Mouse (Mus musculus): ENCODE data around the gene Nkd1. TPM values are rescaled to one million over a fixed set of nuclear protein-coding genes. Genes with fewer than 3 reads are reported as not detected.
A peak's percentile ranks its signal among the peaks of the same experiment; 100 is the strongest.

Gene Nkd1
- polyA plus RNA-seq, 1 experiment from 2014 or later = 42.0 TPM

DNA sequence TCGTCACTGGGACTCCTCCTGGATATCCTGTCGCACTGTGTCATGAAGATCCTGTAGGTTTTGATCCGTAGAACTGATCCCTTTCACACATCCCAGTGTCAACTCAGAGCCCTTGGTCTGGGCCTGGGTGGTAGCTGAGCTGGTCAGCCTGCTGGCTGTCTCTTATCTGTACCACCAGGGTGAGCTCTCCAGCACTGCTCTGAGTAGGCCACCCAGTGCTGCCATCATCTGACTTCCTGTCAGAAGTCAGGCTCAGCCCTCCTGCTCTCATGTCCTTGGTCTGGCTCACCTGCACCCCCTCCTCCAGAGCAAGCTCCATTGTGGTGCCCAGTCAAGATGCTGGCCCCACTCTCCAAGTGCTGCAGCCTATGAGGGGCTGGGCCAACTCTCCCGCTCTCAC, 18.8 kb downstream of the Nkd1 start:
- Histone ChIP-seq H3K9ac (no peak overlapping the region), H3K36me3 (no peaks in the 10 kb centered on the region), H3K27me3 (replicated peaks) (no peaks in the 10 kb centered on the region), H3K9me3 (no peaks in the 10 kb centered on the region), H3K4me1 (peaks cover 36% of the 10 kb centered on the region; the same call in 1 of the 2 replicates), H3K4me3 (replicated peaks) (no peak overlapping the region), H3K4me2 (no peak overlapping the region), H3K27ac (no peak overlapping the region)
- ATAC-seq (ENCODE audit: insufficient read depth, low FRiP score, low read depth) = no peak
- 81% methylated on average over 4 of the region's 4 CpGs for WGBS

- Histone ChIP-seq H3K9ac (no peak overlapping the region), H3K4me2 (no peak overlapping the region), H3K36me3 (no peaks in the 10 kb centered on the region), H3K4me1 (peaks cover 37% of the 10 kb centered on the region), H3K9me3 (no peaks in the 10 kb centered on the region), H3K27me3 (replicated peaks) (no peaks in the 10 kb centered on the region), H3K27ac (0 out of 2 replicates have a peak overlapping the region, but pooled peaks have one; percentile 32), H3K4me3 (replicated peaks) (no peak overlapping the region)
- 78% methylated on average over 9 of the region's 9 CpGs for WGBS
- no peak for ATAC-seq (ENCODE audit: insufficient read depth, low FRiP score, low read depth)
These were observed 21.6 kb downstream of the Nkd1 start for GRCm38 (mm10) chr8:88542596-88543213.

GRCm38 (mm10) chr8:88544677-88545076, 23.5 kb downstream of the Nkd1 start:
- 63% methylated on average over 4 of the region's 4 CpGs for WGBS
- no peak overlapping the region for H3K4me3 ChIP-seq (replicated peaks)
- H3K4me2 ChIP-seq = no peak overlapping the region
- peak overlapping the region; percentile 94; the same call in 1 of the 2 replicates for H3K27ac ChIP-seq
- peaks cover 28% of the 10 kb centered on the region for H3K4me1 ChIP-seq
- ATAC-seq (ENCODE audit: insufficient read depth, low FRiP score, low read depth) = no peak
- no peaks in the 10 kb centered on the region for H3K27me3 ChIP-seq (replicated peaks)
- no peak overlapping the region for H3K9ac ChIP-seq
- H3K36me3 ChIP-seq = peaks cover 10% of the 10 kb centered on the region; the same call in 1 of the 2 replicates
- H3K9me3 ChIP-seq = no peaks in the 10 kb centered on the region

DNA sequence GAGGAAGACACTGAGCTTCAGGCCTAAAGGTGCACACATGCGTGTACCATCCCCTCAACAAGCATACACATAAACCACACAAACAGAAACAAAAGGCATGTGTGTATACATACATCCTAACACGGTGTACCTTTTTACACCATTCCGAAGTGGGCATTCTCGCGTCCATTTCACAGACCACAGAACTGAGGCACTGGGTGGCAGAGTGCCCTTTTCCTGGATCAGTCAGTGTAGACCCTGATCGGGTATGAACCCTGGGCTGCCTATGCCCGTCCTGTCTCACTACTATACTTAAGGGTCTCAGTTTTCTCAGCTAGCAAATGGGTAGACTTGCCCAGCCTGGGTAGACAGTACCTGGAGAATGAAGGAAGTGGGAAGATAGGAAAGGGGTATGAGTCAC, 24.3 kb downstream of the Nkd1 start:
- H3K4me1 ChIP-seq = peaks cover 28% of the 10 kb centered on the region
- no peaks in the 10 kb centered on the region for H3K9me3 ChIP-seq
- peak overlapping the region; percentile 94 for H3K27ac ChIP-seq
- WGBS = 94% methylated on average over 7 of the region's 7 CpGs
- no peak overlapping the region for H3K9ac ChIP-seq
- no peaks in the 10 kb centered on the region for H3K27me3 ChIP-seq (replicated peaks)
- ATAC-seq (ENCODE audit: insufficient read depth, low FRiP score, low read depth) = no peak
- H3K36me3 ChIP-seq = peaks cover 10% of the 10 kb centered on the region; the same call in 1 of the 2 replicates
- no peak overlapping the region for H3K4me3 ChIP-seq (replicated peaks)
- no peak overlapping the region for H3K4me2 ChIP-seq

GRCm38 (mm10) chr8:88546032-88546732, 25.0 kb downstream of the Nkd1 start:
- 34% methylated on average over 18 of the region's 18 CpGs for WGBS
- no peak overlapping the region for H3K4me3 ChIP-seq (replicated peaks)
- 0 out of 2 replicates have a peak overlapping the region, but pooled peaks have one; percentile 21 for H3K4me2 ChIP-seq
- H3K27ac ChIP-seq = peak overlapping the region; percentile 94
- H3K36me3 ChIP-seq = peaks cover 10% of the 10 kb centered on the region; the same call in 1 of the 2 replicates
- peak; percentile 77; the same call in 1 of the 2 replicates for ATAC-seq (ENCODE audit: insufficient read depth, low FRiP score, low read depth)
- H3K9me3 ChIP-seq = no peaks in the 10 kb centered on the region
- H3K4me1 ChIP-seq = peaks cover 28% of the 10 kb centered on the region
- H3K9ac ChIP-seq = no peak overlapping the region
- H3K27me3 ChIP-seq (replicated peaks) = no peaks in the 10 kb centered on the region

- H3K9ac ChIP-seq = no peak overlapping the region
- 28% methylated on average over 4 of the region's 4 CpGs for WGBS
- no peaks in the 10 kb centered on the region for H3K27me3 ChIP-seq (replicated peaks)
- no peaks in the 10 kb centered on the region for H3K9me3 ChIP-seq
- H3K36me3 ChIP-seq = no peaks in the 10 kb centered on the region
- no peak overlapping the region for H3K4me2 ChIP-seq
- peaks cover 6% of the 10 kb centered on the region; the same call in 1 of the 2 replicates for H3K4me1 ChIP-seq
- ATAC-seq (ENCODE audit: insufficient read depth, low FRiP score, low read depth) = peak; percentile 76
- peak overlapping the region; percentile 80 for H3K27ac ChIP-seq
- H3K4me3 ChIP-seq (replicated peaks) = no peak overlapping the region
These were observed 34.5 kb downstream of the Nkd1 start for GRCm38 (mm10) chr8:88555669-88556068.

- H3K9ac ChIP-seq = no peak overlapping the region
- no peaks in the 10 kb centered on the region for H3K9me3 ChIP-seq
- no peak overlapping the region for H3K4me3 ChIP-seq (replicated peaks)
- WGBS = 80% methylated on average over 6 of the region's 6 CpGs
- H3K4me2 ChIP-seq = no peak overlapping the region
- no peaks in the 10 kb centered on the region for H3K27me3 ChIP-seq (replicated peaks)
- H3K36me3 ChIP-seq = no peaks in the 10 kb centered on the region
- ATAC-seq (ENCODE audit: insufficient read depth, low FRiP score, low read depth) = no peak
- H3K27ac ChIP-seq = no peak overlapping the region
- peaks cover 6% of the 10 kb centered on the region; the same call in 1 of the 2 replicates for H3K4me1 ChIP-seq
These were observed 38.9 kb downstream of the Nkd1 start for GRCm38 (mm10) chr8:88559985-88560473.

GRCm38 (mm10) chr8:88561402-88561801, 40.2 kb downstream of the Nkd1 start:
- H3K4me2 ChIP-seq = no peak overlapping the region
- H3K27me3 ChIP-seq (replicated peaks) = no peaks in the 10 kb centered on the region
- H3K36me3 ChIP-seq = no peaks in the 10 kb centered on the region
- H3K9ac ChIP-seq = no peak overlapping the region
- 62% methylated on average over 3 of the region's 3 CpGs for WGBS
- H3K4me3 ChIP-seq (replicated peaks) = no peak overlapping the region
- 0 out of 2 replicates have a peak overlapping the region, but pooled peaks have one; percentile 11 for H3K27ac ChIP-seq
- H3K4me1 ChIP-seq = peaks cover 6% of the 10 kb centered on the region
- H3K9me3 ChIP-seq = no peaks in the 10 kb centered on the region
- no peak for ATAC-seq (ENCODE audit: insufficient read depth, low FRiP score, low read depth)

DNA sequence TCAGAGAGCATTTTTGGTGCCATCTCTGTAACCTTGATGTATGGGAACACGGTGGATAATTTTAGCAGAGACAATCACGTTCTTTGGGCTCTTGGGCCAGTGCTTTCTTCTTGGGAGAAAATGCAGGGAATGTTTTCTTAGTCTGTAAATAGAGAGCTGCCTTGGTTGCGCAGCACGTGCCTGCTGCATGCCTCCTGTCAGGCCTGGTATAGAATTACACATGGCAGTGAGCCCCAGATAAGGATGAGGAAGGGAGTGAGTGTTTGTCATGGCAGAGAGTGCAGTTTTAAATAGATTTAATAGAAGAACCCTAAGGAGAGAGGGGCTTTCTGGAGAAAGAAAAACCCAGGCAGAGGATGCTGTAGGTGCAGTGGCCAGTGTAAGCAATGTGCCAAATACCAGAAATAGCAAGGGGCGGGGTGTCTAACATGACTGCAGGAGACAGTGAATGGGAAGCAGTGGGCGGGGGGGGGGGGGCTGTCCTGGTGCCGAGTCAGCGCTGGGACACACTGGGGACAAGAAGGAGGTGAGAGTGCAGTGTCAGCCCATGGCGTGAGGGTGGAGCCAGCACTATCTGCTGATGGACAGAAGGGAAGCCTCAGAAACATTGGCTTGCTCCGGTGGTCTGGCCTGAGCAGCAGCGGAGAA, 43.2 kb downstream of the Nkd1 start:
- no peaks in the 10 kb centered on the region for H3K9me3 ChIP-seq
- no peak for ATAC-seq (ENCODE audit: insufficient read depth, low FRiP score, low read depth)
- no peak overlapping the region for H3K27ac ChIP-seq
- no peak overlapping the region for H3K4me3 ChIP-seq (replicated peaks)
- H3K27me3 ChIP-seq (replicated peaks) = no peaks in the 10 kb centered on the region
- no peaks in the 10 kb centered on the region for H3K36me3 ChIP-seq
- H3K4me2 ChIP-seq = no peak overlapping the region
- no peak overlapping the region for H3K9ac ChIP-seq
- H3K4me1 ChIP-seq = peaks cover 33% of the 10 kb centered on the region
- WGBS = 26% methylated on average over 11 of the region's 11 CpGs

DNA sequence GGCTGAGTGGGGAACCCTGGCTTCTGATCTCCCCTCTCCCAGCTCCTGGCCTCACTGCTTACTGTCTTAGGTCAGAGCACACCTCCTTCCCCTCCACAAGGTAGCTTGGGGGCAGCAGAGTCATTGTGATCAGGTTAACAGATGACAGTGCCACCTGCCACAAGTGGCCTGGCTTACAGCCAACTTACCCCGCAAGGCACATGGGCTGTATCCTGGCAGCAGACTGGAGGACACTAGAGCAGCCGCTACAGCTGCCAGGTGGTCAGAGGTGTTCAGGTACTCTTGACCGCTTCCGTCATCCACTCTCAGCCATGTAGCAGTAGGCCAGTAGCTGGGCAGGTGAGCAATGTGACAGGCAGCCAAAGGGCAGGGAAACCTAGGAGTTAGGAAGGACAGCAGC, 45.0 kb downstream of the Nkd1 start:
- H3K27ac ChIP-seq = peak overlapping the region; percentile 14; the same call in 1 of the 2 replicates
- H3K4me1 ChIP-seq = peaks cover 48% of the 10 kb centered on the region
- WGBS = 68% methylated on average over 4 of the region's 4 CpGs
- ATAC-seq (ENCODE audit: insufficient read depth, low FRiP score, low read depth) = no peak
- no peak overlapping the region for H3K4me3 ChIP-seq (replicated peaks)
- no peak overlapping the region for H3K4me2 ChIP-seq
- H3K36me3 ChIP-seq = no peaks in the 10 kb centered on the region
- H3K27me3 ChIP-seq (replicated peaks) = no peaks in the 10 kb centered on the region
- no peaks in the 10 kb centered on the region for H3K9me3 ChIP-seq
- no peak overlapping the region for H3K9ac ChIP-seq

GRCm38 (mm10) chr8:88567314-88568121, 46.4 kb downstream of the Nkd1 start:
- Histone ChIP-seq H3K4me2 (no peak overlapping the region), H3K4me3 (replicated peaks) (no peak overlapping the region), H3K27ac (peak overlapping the region; percentile 55; the same call in 1 of the 2 replicates), H3K9me3 (no peaks in the 10 kb centered on the region), H3K9ac (no peak overlapping the region), H3K4me1 (peaks cover 62% of the 10 kb centered on the region), H3K36me3 (no peaks in the 10 kb centered on the region), H3K27me3 (replicated peaks) (no peaks in the 10 kb centered on the region)
- 39% methylated on average over 13 of the region's 13 CpGs for WGBS
- ATAC-seq (ENCODE audit: insufficient read depth, low FRiP score, low read depth) = no peak
